Comparison of ENCODE assay signal across 8 mouse cellular contexts in genomic region chr3:116662463-116662863, GRCm38 (mm10). TPM values are rescaled to one million over a fixed set of nuclear protein-coding genes. Genes with fewer than 3 reads are reported as not detected.
DNase-seq lines count a peak whose midpoint lies in the region; ATAC-seq and TF ChIP-seq lines count a peak whose summit lies in the region.

Gene Mfsd14a, minus strand, starts transcription at chr3:116662677.

- WGBS in bone marrow, adult 2 months = under 1% methylated on average over 39 of the region's 39 CpGs
- under 1% methylated on average over 38 of the region's 39 CpGs for WGBS in embryonic facial prominence, embryonic 15.5 days
- WGBS in limb, embryonic 14.5 days = under 1% methylated on average over 33 of the region's 39 CpGs
- WGBS in midbrain, postnatal 0 days = under 1% methylated on average over 30 of the region's 39 CpGs

- H3K36me3 ChIP-seq in embryonic facial prominence, embryonic 15.5 days = no peaks in the 10 kb centered on the region
- H3K36me3 ChIP-seq in limb, embryonic 14.5 days (ENCODE audit: control insufficient read depth, insufficient read depth, low read length) = no peaks in the 10 kb centered on the region
- no peaks in the 10 kb centered on the region for H3K36me3 ChIP-seq in midbrain, postnatal 0 days (ENCODE audit: insufficient read depth, low read length)

- ATAC-seq in embryonic facial prominence, embryonic 15.5 days (ENCODE audit: insufficient number of reproducible peaks, low FRiP score, low TSS enrichment, low read depth) = peak; percentile 100
- ATAC-seq in limb, embryonic 14.5 days (ENCODE audit: low FRiP score, low read depth) = peak; percentile 99
- ATAC-seq in midbrain, postnatal 0 days (ENCODE audit: low FRiP score) = peak; percentile 98

- H3K4me2 ChIP-seq in embryonic facial prominence, embryonic 15.5 days (replicated peaks) = peak within 1 kb of the TSS; percentile 63
- peak within 1 kb of the TSS; percentile 66 for H3K4me2 ChIP-seq in limb, embryonic 14.5 days (replicated peaks; ENCODE audit: low read depth, low read length, severe bottlenecking)
- peak within 1 kb of the TSS; percentile 64 for H3K4me2 ChIP-seq in midbrain, postnatal 0 days (ENCODE audit: low read depth, low read length, poor library complexity, severe bottlenecking)

- peak within 1 kb of the TSS; percentile 97 for H3K9ac ChIP-seq in embryonic facial prominence, embryonic 15.5 days
- H3K9ac ChIP-seq in limb, embryonic 14.5 days (ENCODE audit: low read depth, low read length, severe bottlenecking) = peak within 1 kb of the TSS; percentile 98
- peak within 1 kb of the TSS; percentile 94 for H3K9ac ChIP-seq in midbrain, postnatal 0 days (replicated peaks; ENCODE audit: low read length, poor library complexity, severe bottlenecking)

- H3K4me1 ChIP-seq in bone marrow, adult 2 months (ENCODE audit: control insufficient read depth, insufficient read depth, low read length) = peaks cover 3% of the 10 kb centered on the region
- H3K4me1 ChIP-seq in embryonic facial prominence, embryonic 15.5 days = peaks cover 29% of the 10 kb centered on the region
- peaks cover 15% of the 10 kb centered on the region for H3K4me1 ChIP-seq in limb, embryonic 14.5 days (ENCODE audit: control insufficient read depth, insufficient read depth, low read length)
- H3K4me1 ChIP-seq in midbrain, postnatal 0 days (ENCODE audit: insufficient read depth, low read length) = no peaks in the 10 kb centered on the region

- H3K9me3 ChIP-seq in embryonic facial prominence, embryonic 15.5 days (replicated peaks) = no peaks in the 10 kb centered on the region
- no peaks in the 10 kb centered on the region for H3K9me3 ChIP-seq in limb, embryonic 14.5 days (ENCODE audit: control insufficient read depth, low read length)
- H3K9me3 ChIP-seq in midbrain, postnatal 0 days (ENCODE audit: low read length) = no peaks in the 10 kb centered on the region

- peak; percentile 3; the same call in 1 of the 2 replicates for TF ChIP-seq CTCF in bone marrow, adult 2 months (IDR thresholded peaks at IDR 0.05; ENCODE audit: control insufficient read depth, insufficient read depth, low read length)
- TF ChIP-seq CTCF in midbrain, postnatal 0 days (IDR thresholded peaks at IDR 0.05) = no peak

- H3K27ac ChIP-seq in bone marrow, adult 2 months (ENCODE audit: control insufficient read depth, insufficient read depth, low read depth, low read length, poor library complexity) = peak within 1 kb of the TSS; percentile 97
- H3K27ac ChIP-seq in embryonic facial prominence, embryonic 15.5 days (replicated peaks) = peak within 1 kb of the TSS; percentile 95
- H3K27ac ChIP-seq in limb, embryonic 14.5 days (replicated peaks; ENCODE audit: low read depth, low read length) = peak within 1 kb of the TSS; percentile 94
- H3K27ac ChIP-seq in midbrain, postnatal 0 days (ENCODE audit: low read depth, low read length) = peak within 1 kb of the TSS; percentile 90

- H3K27me3 ChIP-seq in embryonic facial prominence, embryonic 15.5 days = no peaks in the 10 kb centered on the region
- H3K27me3 ChIP-seq in limb, embryonic 14.5 days (ENCODE audit: control insufficient read depth, insufficient read depth, low read length) = no peaks in the 10 kb centered on the region
- H3K27me3 ChIP-seq in midbrain, postnatal 0 days (ENCODE audit: insufficient read depth, low read length) = no peaks in the 10 kb centered on the region

- DNase-seq in 416B (ENCODE audit: low read depth) = peak; percentile 95
- DNase-seq in heart, adult 8-10 months (ENCODE audit: low spot score) = peak; percentile 98
- peak; percentile 99 for DNase-seq in kidney, adult 9 months
- DNase-seq in limb, embryonic 14.5 days (ENCODE audit: low spot score) = peak; percentile 96
- DNase-seq in midbrain, postnatal 0 days (ENCODE audit: low spot score) = peak; percentile 96
- peak; percentile 100 for DNase-seq in spleen, postnatal 14 days (ENCODE audit: low spot score in 2 of 2)

- TF ChIP-seq POLR2A in bone marrow, adult 2 months (IDR thresholded peaks at IDR 0.05; ENCODE audit: borderline replicate concordance, control insufficient read depth, low read depth, low read length) = peak; percentile 97; the same call in 1 of the 2 replicates
- peak; percentile 74; the same call in 1 of the 2 replicates for TF ChIP-seq POLR2A in limb, embryonic 14.5 days (IDR thresholded peaks at IDR 0.05; ENCODE audit: borderline replicate concordance, extremely low read depth, insufficient read depth, insufficient read length)

- H3K4me3 ChIP-seq in bone marrow, adult 2 months (replicated peaks; ENCODE audit: control insufficient read depth, low read depth, low read length) = peak within 1 kb of the TSS; percentile 74
- peak within 1 kb of the TSS; percentile 94 for H3K4me3 ChIP-seq in embryonic facial prominence, embryonic 15.5 days (replicated peaks)
- H3K4me3 ChIP-seq in limb, embryonic 14.5 days (replicated peaks; ENCODE audit: low read length) = peak within 1 kb of the TSS; percentile 92
- H3K4me3 ChIP-seq in midbrain, postnatal 0 days (ENCODE audit: low read depth, low read length) = peak within 1 kb of the TSS; percentile 93

RNA-seq across cellular contexts. Expression of gene Mfsd14a, which starts in this region (rescaled TPM):
- polyA plus RNA-seq in bone marrow, adult 2 months (2011; ENCODE audit: insufficient read depth, insufficient read length, low replicate concordance, missing spikeins) = 7.0 and 13.2 TPM in 2 replicates
- polyA plus RNA-seq in embryonic facial prominence, embryonic 15.5 days (2015; fragmentation: Nextera tagmentation; extraction: Ambion mirVana) = 78.3 and 79.9 TPM in 2 replicates
- total RNA-seq in heart, adult 8-10 months (2022) = 10 to 100 TPM; 13.5 to 16.7 (median 15.5) TPM
- polyA plus RNA-seq in limb, embryonic 14.5 days (2012; rRNA removed) = 43.3 and 46.3 TPM in 2 replicates
- polyA plus RNA-seq in limb, embryonic 14.5 days (2014; fragmentation: Nextera tagmentation; extraction: Ambion mirVana) = 80.5 and 84.6 TPM in 2 replicates
- total RNA-seq in midbrain, postnatal 0 days (2014; rRNA removed) = 44.7 and 51.1 TPM in 2 replicates
- 49.4 and 50.6 TPM in 2 replicates for polyA plus RNA-seq in midbrain, postnatal 0 days (2015; fragmentation: Nextera tagmentation; extraction: Ambion mirVana)

Comparison
In these comparisons a context has a peak if more than half of its experiments do, and no peak if none do; other contexts are left out.
1. Peak in every context shown above with its lines: DNase-seq, ATAC-seq, H3K4me3 ChIP-seq and H3K27ac ChIP-seq.